Mouse (Mus musculus) megakaryocyte, embryonic 14.5 days (primary cell): ENCODE results near the gene Rhd. TPM values are rescaled to one million over a fixed set of nuclear protein-coding genes. Genes with fewer than 3 reads are reported as not detected.

Experiments used
- H3K27me3 ChIP-seq: replicated peaks from 2 replicates; pipeline ENCODE3; 2012; ENCODE audit warnings: inconsistent platforms
- H3K36me3 ChIP-seq: replicated peaks from 2 replicates; pipeline ENCODE3; 2012; ENCODE audit warnings: low read length, inconsistent platforms, mixed read lengths
- H3K4me1 ChIP-seq: 2 replicates; pipeline ENCODE4 v1.6.1; 2012; ENCODE audit warnings: inconsistent platforms
- H3K4me3 ChIP-seq: replicated peaks from 2 replicates; pipeline ENCODE3; 2012; ENCODE audit warnings: moderate library complexity, mild to moderate bottlenecking, inconsistent platforms
- H3K9me3 ChIP-seq: 2 replicates; pipeline ENCODE4 v1.6.1; 2012; ENCODE audit warnings: inconsistent platforms
- FLI1 ChIP-seq: IDR thresholded peaks from 2 replicates; pipeline ENCODE4 v1.6.1; 2012; ENCODE audit warnings: low read length, inconsistent platforms, mixed read lengths
- GATA1 ChIP-seq: IDR thresholded peaks from 3 replicates; pipeline ENCODE4 v1.6.1; 2012; ENCODE audit warnings: mixed read lengths, low read length, inconsistent platforms, borderline replicate concordance
- polyA plus RNA-seq: library from polyadenylated mRNA; stranded (reverse); fragments of >175 nt; gene quantifications from 2 replicates; pipeline ENCODE4 v1.2.3, GENCODE M21; 2012; ENCODE audit warnings: low replicate concordance; ENCODE audit not compliant: insufficient read depth

The Rhd gene
- polyA plus RNA-seq, 1 experiment = not detected

- H3K27me3 ChIP-seq = no peaks in the 10 kb centered on the region
- peak overlapping the region; percentile 78 for H3K4me3 ChIP-seq
- peaks cover 79% of the 10 kb centered on the region for H3K4me1 ChIP-seq
- TF ChIP-seq GATA1 = no peak
- TF ChIP-seq FLI1 = no peak
- peaks cover 13% of the 10 kb centered on the region for H3K36me3 ChIP-seq
- H3K9me3 ChIP-seq = no peaks in the 10 kb centered on the region
Measured at GRCm38 (mm10) chr4:134919733-134920540, 55.6 kb downstream of the Rhd start.

- H3K4me3 ChIP-seq = no peak overlapping the region
- H3K27me3 ChIP-seq = no peaks in the 10 kb centered on the region
- H3K4me1 ChIP-seq = peaks cover 79% of the 10 kb centered on the region
- peaks cover 20% of the 10 kb centered on the region for H3K36me3 ChIP-seq
- H3K9me3 ChIP-seq = no peaks in the 10 kb centered on the region
- no peak for TF ChIP-seq GATA1
- TF ChIP-seq FLI1 = no peak
Measured at GRCm38 (mm10) chr4:134920631-134921030, 56.3 kb downstream of the Rhd start.

GRCm38 (mm10) chr4:134921703-134922102 is 57.4 kb downstream of the Rhd start:
- Histone ChIP-seq H3K4me1 (peaks cover 77% of the 10 kb centered on the region), H3K4me3 (peak overlapping the region; percentile 67), H3K27me3 (no peaks in the 10 kb centered on the region), H3K9me3 (no peaks in the 10 kb centered on the region), H3K36me3 (peaks cover 30% of the 10 kb centered on the region)
- TF ChIP-seq GATA1 = no peak
- no peak for TF ChIP-seq FLI1

DNA sequence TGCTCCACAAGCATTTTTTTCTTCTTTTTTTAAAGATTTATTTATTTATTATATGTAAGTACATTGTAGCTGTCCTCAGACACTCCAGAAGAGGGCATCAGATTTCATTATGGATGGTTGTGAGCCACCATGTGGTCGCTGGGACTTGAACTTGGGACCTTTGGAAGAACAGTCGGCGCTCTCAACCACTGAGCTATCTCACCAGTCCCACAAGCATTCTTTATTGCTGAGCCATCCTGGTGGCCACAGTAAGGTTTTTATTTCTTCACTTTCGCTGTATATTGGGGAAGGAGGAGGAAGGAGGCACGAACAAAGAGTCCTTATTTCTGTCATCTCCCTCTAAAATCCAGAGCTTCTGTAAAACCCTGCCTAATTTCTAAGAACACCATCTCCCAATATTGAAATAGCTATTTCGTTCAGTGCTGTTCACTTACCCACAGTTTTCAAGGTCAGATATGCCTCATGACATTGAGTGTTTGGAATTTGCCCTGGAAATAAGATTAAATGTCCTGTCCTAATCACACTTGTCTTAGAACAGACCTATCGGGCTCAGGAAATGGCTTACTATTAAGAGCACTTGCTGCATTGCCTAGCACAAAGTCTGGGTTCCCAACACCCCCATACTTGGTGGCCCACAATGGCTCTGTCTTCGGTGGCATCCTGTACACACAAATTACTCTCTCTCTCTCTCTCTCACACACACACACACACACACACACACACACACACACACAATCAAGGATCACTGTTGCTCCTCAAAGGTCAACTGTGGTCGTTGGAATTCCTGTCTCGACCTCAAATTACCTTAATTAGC is 58.0 kb downstream of the Rhd start:
- peaks cover 74% of the 10 kb centered on the region for H3K4me1 ChIP-seq
- peak overlapping the region; percentile 98 for H3K4me3 ChIP-seq
- TF ChIP-seq FLI1 = no peak
- TF ChIP-seq GATA1 = no peak
- peaks cover 37% of the 10 kb centered on the region for H3K36me3 ChIP-seq
- H3K27me3 ChIP-seq = no peaks in the 10 kb centered on the region
- no peaks in the 10 kb centered on the region for H3K9me3 ChIP-seq

DNA sequence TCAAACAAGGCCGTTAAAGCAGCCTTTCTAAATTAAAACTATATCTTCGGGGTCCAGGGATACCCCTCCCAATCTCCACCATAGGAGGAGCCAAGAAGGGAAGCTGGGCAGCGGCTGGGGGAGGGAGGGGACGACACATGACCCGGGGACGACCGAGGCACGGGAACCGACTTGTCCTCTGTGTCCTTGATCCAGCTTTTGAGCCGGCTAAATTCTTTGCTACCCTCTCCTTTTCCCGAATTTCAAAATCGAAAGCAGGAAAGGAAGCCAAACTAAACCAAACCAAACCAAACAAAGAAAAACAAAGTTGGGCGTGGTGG is 58.5 kb downstream of the Rhd start:
- Histone ChIP-seq H3K4me3 (peak overlapping the region; percentile 98), H3K27me3 (no peaks in the 10 kb centered on the region), H3K4me1 (peaks cover 70% of the 10 kb centered on the region), H3K9me3 (no peaks in the 10 kb centered on the region), H3K36me3 (peaks cover 42% of the 10 kb centered on the region)
- TF ChIP-seq FLI1 (no peak), GATA1 (no peak)

- H3K4me1 ChIP-seq = peaks cover 70% of the 10 kb centered on the region
- TF ChIP-seq FLI1 (no peak), GATA1 (no peak)
- H3K27me3 ChIP-seq = no peaks in the 10 kb centered on the region
Measured at GRCm38 (mm10) chr4:134923258-134924018, 59.1 kb downstream of the Rhd start, which contains the start of gene Rsrp1. Rsrp1 (plus strand) TSS chr4:134923592.

GRCm38 (mm10) chr4:134924019-134924741 is 59.8 kb downstream of the Rhd start:
- no peaks in the 10 kb centered on the region for H3K27me3 ChIP-seq
- TF ChIP-seq FLI1 (no peak), GATA1 (peak; percentile 18; the same call in 1 of the 3 replicates)
- H3K4me3 ChIP-seq = peak overlapping the region; percentile 98
- H3K9me3 ChIP-seq = no peaks in the 10 kb centered on the region
- peaks cover 53% of the 10 kb centered on the region for H3K36me3 ChIP-seq
- peaks cover 68% of the 10 kb centered on the region for H3K4me1 ChIP-seq

More at GRCm38 (mm10) chr4:134923258-134924018, 59.1 kb downstream of the Rhd start, which contains the start of gene Rsrp1:
- H3K9me3 ChIP-seq = no peaks in the 10 kb centered on the region
- peaks cover 48% of the 10 kb centered on the region for H3K36me3 ChIP-seq
- H3K4me3 ChIP-seq = peak within 1 kb of the TSS; percentile 98

GRCm38 (mm10) chr4:134925206-134925605 is 60.9 kb downstream of the Rhd start:
- H3K27me3 ChIP-seq = no peaks in the 10 kb centered on the region
- peaks cover 57% of the 10 kb centered on the region for H3K36me3 ChIP-seq
- H3K4me1 ChIP-seq = peaks cover 68% of the 10 kb centered on the region
- no peak for TF ChIP-seq GATA1
- TF ChIP-seq FLI1 = no peak
- H3K4me3 ChIP-seq = peak overlapping the region; percentile 98
- H3K9me3 ChIP-seq = no peaks in the 10 kb centered on the region

GRCm38 (mm10) chr4:134927815-134928463 is 63.6 kb downstream of the Rhd start:
- H3K4me1 ChIP-seq = peaks cover 55% of the 10 kb centered on the region
- H3K36me3 ChIP-seq = peaks cover 65% of the 10 kb centered on the region
- H3K4me3 ChIP-seq = no peak overlapping the region
- H3K27me3 ChIP-seq = no peaks in the 10 kb centered on the region
- H3K9me3 ChIP-seq = no peaks in the 10 kb centered on the region
- no peak for TF ChIP-seq FLI1
- no peak for TF ChIP-seq GATA1
